Mouse (Mus musculus): ENCODE data around the gene Pde4d. TPM values are rescaled to one million over a fixed set of nuclear protein-coding genes. Genes with fewer than 3 reads are reported as not detected.

Pde4d gene
- polyA plus RNA-seq, 1 experiment from 2014 or later = 20.5 TPM

DNA sequence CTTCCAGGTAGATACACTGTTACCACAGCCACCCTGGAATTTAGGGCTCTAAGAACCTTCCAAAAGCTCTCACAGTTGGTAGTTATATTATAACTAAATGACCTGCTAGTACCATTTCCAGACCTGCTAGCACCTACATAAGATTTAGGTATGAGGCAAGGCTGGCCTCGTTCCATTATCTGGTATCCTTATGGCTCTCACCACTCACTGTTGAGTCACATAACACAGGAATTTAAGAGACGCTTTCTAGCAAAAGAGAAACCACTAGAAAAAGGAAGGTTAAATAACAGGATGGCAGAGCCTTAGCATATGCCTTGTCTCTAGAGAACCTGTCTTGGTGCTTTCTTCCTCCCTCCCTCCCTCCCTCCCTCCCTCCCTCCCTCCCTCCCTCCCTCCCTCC lies 910.2 kb downstream of the Pde4d start:
- Histone ChIP-seq H3K4me1 (replicated peaks; ENCODE audit: control insufficient read depth, insufficient read depth, low read length) (no peaks in the 10 kb centered on the region), H3K4me3 (replicated peaks; ENCODE audit: low read length) (no peak overlapping the region), H3K27me3 (replicated peaks; ENCODE audit: control insufficient read depth, insufficient read depth, low read length) (no peaks in the 10 kb centered on the region), H3K36me3 (ENCODE audit: control insufficient read depth, insufficient read depth) (no peaks in the 10 kb centered on the region), H3K9me3 (ENCODE audit: control insufficient read depth, low read length) (no peaks in the 10 kb centered on the region), H3K9ac (replicated peaks; ENCODE audit: low read depth, low read length) (no peak overlapping the region), H3K4me2 (ENCODE audit: low read length) (no peak overlapping the region), H3K27ac (ENCODE audit: low read length) (no peak overlapping the region)
- no peak for ATAC-seq
- WGBS = 88% methylated on average over 2 of the region's 2 CpGs

DNA sequence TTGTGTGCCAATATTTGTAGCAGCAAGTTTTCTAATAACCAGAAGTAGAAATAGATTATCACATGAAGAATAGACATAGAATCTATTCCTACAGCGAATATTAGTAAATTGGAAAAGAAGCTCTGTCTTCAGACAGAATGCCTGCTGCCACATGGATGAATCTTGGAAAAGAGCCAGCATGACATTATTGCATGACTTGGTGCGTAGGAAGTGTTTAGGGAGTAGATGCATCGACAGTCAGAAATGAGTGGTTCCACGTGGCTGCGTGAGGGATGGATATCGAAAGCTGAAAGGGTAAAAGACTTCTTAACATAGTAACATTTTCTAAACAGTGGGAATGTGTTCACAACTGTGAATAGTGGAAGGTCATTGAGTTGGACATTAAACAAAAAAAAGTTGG lies 912.6 kb downstream of the Pde4d start:
- WGBS = 66% methylated on average over 6 of the region's 6 CpGs
- Histone ChIP-seq H3K4me2 (ENCODE audit: low read length) (no peak overlapping the region), H3K27me3 (replicated peaks; ENCODE audit: control insufficient read depth, insufficient read depth, low read length) (no peaks in the 10 kb centered on the region), H3K4me3 (replicated peaks; ENCODE audit: low read length) (no peak overlapping the region), H3K9ac (replicated peaks; ENCODE audit: low read depth, low read length) (no peak overlapping the region), H3K4me1 (replicated peaks; ENCODE audit: control insufficient read depth, insufficient read depth, low read length) (no peaks in the 10 kb centered on the region), H3K9me3 (ENCODE audit: control insufficient read depth, low read length) (no peaks in the 10 kb centered on the region), H3K36me3 (ENCODE audit: control insufficient read depth, insufficient read depth) (no peaks in the 10 kb centered on the region), H3K27ac (ENCODE audit: low read length) (no peak overlapping the region)
- no peak for ATAC-seq

DNA sequence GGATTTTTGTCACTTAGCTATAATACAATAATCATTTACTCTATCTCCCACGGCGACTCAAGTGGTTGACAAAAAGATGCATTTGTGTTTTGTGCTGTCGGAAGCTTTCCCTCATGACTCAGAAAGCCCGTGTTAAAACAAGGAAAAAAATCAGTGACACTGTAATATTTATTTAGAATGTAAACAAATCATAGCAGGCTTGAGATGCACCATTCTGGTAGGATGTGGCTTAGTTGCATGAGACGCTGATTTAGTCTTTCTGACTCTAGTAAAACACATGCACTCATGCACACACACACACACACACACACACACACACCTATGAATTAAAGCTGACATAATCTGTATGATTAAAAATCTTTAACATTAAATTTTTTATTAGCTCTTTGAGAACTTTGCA lies 924.7 kb downstream of the Pde4d start:
- no peak for ATAC-seq

DNA sequence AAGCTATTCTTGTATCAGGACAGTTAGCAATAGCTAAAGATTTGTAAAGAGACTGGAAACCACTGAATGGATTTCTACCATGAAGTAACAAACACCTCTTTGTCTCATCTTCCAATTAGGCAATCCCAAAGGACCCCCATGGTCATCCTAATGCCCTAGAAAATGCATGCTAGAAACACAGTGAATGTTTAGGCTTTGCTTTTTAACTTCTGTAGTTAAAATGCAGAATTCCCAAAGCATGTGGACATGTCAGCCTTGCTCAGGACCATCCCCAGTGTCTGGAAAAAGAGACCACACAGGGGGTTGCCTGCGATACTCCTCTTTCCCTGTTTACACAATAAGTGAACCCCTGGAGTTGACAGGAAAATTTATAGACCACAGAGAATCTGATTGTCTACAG lies 926.9 kb downstream of the Pde4d start:
- 51% methylated on average over 1 of the region's 1 CpGs for WGBS
- Histone ChIP-seq H3K9ac (replicated peaks; ENCODE audit: low read depth, low read length) (no peak overlapping the region), H3K4me2 (ENCODE audit: low read length) (no peak overlapping the region), H3K27me3 (replicated peaks; ENCODE audit: control insufficient read depth, insufficient read depth, low read length) (no peaks in the 10 kb centered on the region), H3K9me3 (ENCODE audit: control insufficient read depth, low read length) (no peaks in the 10 kb centered on the region), H3K27ac (ENCODE audit: low read length) (no peak overlapping the region), H3K36me3 (ENCODE audit: control insufficient read depth, insufficient read depth) (no peaks in the 10 kb centered on the region), H3K4me3 (replicated peaks; ENCODE audit: low read length) (no peak overlapping the region), H3K4me1 (replicated peaks; ENCODE audit: control insufficient read depth, insufficient read depth, low read length) (no peaks in the 10 kb centered on the region)
- no peak for ATAC-seq

More for the DNA sequence above, 924.7 kb downstream of the Pde4d start:
- no peaks in the 10 kb centered on the region for H3K9me3 ChIP-seq (ENCODE audit: control insufficient read depth, low read length)
- no peaks in the 10 kb centered on the region for H3K27me3 ChIP-seq (replicated peaks; ENCODE audit: control insufficient read depth, insufficient read depth, low read length)
- no peaks in the 10 kb centered on the region for H3K4me1 ChIP-seq (replicated peaks; ENCODE audit: control insufficient read depth, insufficient read depth, low read length)
- no peak overlapping the region for H3K9ac ChIP-seq (replicated peaks; ENCODE audit: low read depth, low read length)
- H3K27ac ChIP-seq (ENCODE audit: low read length) = no peak overlapping the region
- no peaks in the 10 kb centered on the region for H3K36me3 ChIP-seq (ENCODE audit: control insufficient read depth, insufficient read depth)
- 76% methylated on average over 5 of the region's 5 CpGs for WGBS
- no peak overlapping the region for H3K4me2 ChIP-seq (ENCODE audit: low read length)
- no peak overlapping the region for H3K4me3 ChIP-seq (replicated peaks; ENCODE audit: low read length)

DNA sequence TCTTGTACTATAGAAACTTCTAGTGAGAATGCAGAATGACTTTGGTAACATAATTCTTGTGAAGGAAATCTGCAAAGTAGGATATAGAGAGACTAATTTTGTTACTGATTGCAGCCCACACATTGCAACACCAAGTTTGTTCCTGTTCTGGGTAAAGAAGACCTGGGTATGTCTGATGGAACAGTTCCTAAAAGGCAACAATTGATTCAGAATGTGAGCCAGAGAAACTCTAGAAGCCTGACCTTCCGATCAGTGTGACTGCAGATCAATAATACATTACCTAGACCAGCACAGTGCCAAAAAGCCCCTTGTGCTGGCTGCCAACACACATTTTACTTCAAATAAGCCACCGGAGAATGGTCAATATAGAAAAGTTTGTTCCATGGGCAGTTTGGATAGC lies 930.4 kb downstream of the Pde4d start:
- H3K4me1 ChIP-seq (replicated peaks; ENCODE audit: control insufficient read depth, insufficient read depth, low read length) = no peaks in the 10 kb centered on the region
- no peak overlapping the region for H3K4me2 ChIP-seq (ENCODE audit: low read length)
- H3K4me3 ChIP-seq (replicated peaks; ENCODE audit: low read length) = no peak overlapping the region
- no peak overlapping the region for H3K27ac ChIP-seq (ENCODE audit: low read length)
- H3K9me3 ChIP-seq (ENCODE audit: control insufficient read depth, low read length) = no peaks in the 10 kb centered on the region
- 92% methylated on average over 2 of the region's 2 CpGs for WGBS
- H3K36me3 ChIP-seq (ENCODE audit: control insufficient read depth, insufficient read depth) = no peaks in the 10 kb centered on the region
- ATAC-seq = no peak
- H3K9ac ChIP-seq (replicated peaks; ENCODE audit: low read depth, low read length) = no peak overlapping the region
- no peaks in the 10 kb centered on the region for H3K27me3 ChIP-seq (replicated peaks; ENCODE audit: control insufficient read depth, insufficient read depth, low read length)

DNA sequence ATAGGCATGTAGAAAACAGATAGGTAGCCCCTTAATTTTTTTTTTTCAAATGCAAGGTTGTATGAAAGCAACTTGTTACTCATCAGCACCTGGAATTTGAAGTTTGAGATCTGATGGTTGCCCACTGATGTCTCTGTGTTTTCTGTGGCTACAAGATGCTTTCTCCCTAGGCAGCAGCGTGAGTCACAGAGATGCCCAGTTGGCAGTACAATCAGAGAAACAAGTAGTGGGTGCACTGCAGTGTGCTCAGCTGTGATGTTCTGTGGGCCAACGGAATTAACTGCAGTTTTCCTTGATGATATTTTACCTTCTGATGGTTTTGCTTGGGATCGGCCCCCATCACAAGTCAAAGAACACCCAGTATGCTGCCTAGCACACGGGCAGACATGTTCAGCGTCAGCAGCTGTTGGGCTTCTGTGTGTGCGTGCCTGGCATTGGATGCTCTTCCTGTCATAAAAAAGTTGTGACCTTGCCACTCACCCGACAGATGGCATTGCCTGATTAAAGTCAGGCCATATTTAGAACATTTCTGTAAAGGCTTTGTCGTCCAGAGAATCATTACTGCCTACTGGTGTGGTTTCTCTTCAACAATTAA lies 939.0 kb downstream of the Pde4d start:
- no peak for ATAC-seq
- H3K27ac ChIP-seq (ENCODE audit: low read length) = no peak overlapping the region
- H3K4me3 ChIP-seq (replicated peaks; ENCODE audit: low read length) = no peak overlapping the region
- 76% methylated on average over 8 of the region's 8 CpGs for WGBS
- no peaks in the 10 kb centered on the region for H3K4me1 ChIP-seq (replicated peaks; ENCODE audit: control insufficient read depth, insufficient read depth, low read length)
- no peaks in the 10 kb centered on the region for H3K27me3 ChIP-seq (replicated peaks; ENCODE audit: control insufficient read depth, insufficient read depth, low read length)
- no peaks in the 10 kb centered on the region for H3K9me3 ChIP-seq (ENCODE audit: control insufficient read depth, low read length)
- no peak overlapping the region for H3K4me2 ChIP-seq (ENCODE audit: low read length)
- no peaks in the 10 kb centered on the region for H3K36me3 ChIP-seq (ENCODE audit: control insufficient read depth, insufficient read depth)
- no peak overlapping the region for H3K9ac ChIP-seq (replicated peaks; ENCODE audit: low read depth, low read length)

DNA sequence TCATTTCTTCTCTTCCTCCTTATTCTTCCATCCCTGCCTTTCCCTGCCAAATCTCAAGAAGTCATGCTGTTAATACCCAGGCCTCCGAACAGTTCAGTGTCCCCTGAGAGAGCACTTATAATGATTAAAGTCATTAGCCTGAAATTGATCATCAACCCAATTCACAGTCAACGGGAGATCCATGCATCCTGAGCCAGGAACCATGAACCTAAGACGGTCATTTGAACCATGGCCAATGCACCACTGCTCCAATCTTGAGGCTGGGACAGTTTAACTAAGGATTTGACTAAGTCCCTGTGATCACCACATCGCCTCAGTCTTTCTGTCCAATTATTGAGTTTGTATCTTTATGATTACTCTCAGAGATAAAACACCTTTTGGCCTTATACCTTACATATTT lies 952.6 kb downstream of the Pde4d start:
- no peaks in the 10 kb centered on the region for H3K36me3 ChIP-seq (ENCODE audit: control insufficient read depth, insufficient read depth)
- H3K9me3 ChIP-seq (ENCODE audit: control insufficient read depth, low read length) = no peaks in the 10 kb centered on the region
- WGBS = 77% methylated on average over 4 of the region's 4 CpGs
- H3K4me2 ChIP-seq (ENCODE audit: low read length) = no peak overlapping the region
- no peak overlapping the region for H3K27ac ChIP-seq (ENCODE audit: low read length)
- no peaks in the 10 kb centered on the region for H3K27me3 ChIP-seq (replicated peaks; ENCODE audit: control insufficient read depth, insufficient read depth, low read length)
- no peak for ATAC-seq
- H3K4me3 ChIP-seq (replicated peaks; ENCODE audit: low read length) = no peak overlapping the region
- no peak overlapping the region for H3K9ac ChIP-seq (replicated peaks; ENCODE audit: low read depth, low read length)
- no peaks in the 10 kb centered on the region for H3K4me1 ChIP-seq (replicated peaks; ENCODE audit: control insufficient read depth, insufficient read depth, low read length)

DNA sequence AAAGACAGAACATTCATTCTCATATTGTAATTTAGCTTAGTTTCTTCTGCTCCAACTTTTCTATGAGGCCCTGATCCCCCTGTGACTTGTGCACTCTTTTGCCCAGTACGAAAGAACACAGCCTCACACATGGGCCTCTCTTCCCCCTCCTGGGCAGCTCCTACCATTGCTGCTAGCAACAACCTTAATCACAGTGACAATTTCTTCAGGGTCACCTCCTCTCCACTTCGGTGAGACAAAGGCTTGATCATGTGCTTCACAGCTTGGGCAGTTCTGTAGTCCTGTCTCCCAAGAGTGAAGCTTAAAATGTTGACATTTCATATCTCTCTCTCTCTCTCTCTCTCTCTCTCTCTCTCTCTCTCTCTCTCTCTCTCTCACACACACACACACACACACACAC lies 953.2 kb downstream of the Pde4d start:
- H3K27me3 ChIP-seq (replicated peaks; ENCODE audit: control insufficient read depth, insufficient read depth, low read length) = no peaks in the 10 kb centered on the region
- H3K36me3 ChIP-seq (ENCODE audit: control insufficient read depth, insufficient read depth) = no peaks in the 10 kb centered on the region
- no peak overlapping the region for H3K4me2 ChIP-seq (ENCODE audit: low read length)
- WGBS = 41% methylated on average over 2 of the region's 2 CpGs
- no peak for ATAC-seq
- H3K27ac ChIP-seq (ENCODE audit: low read length) = no peak overlapping the region
- H3K4me1 ChIP-seq (replicated peaks; ENCODE audit: control insufficient read depth, insufficient read depth, low read length) = no peaks in the 10 kb centered on the region
- no peaks in the 10 kb centered on the region for H3K9me3 ChIP-seq (ENCODE audit: control insufficient read depth, low read length)
- H3K9ac ChIP-seq (replicated peaks; ENCODE audit: low read depth, low read length) = no peak overlapping the region
- H3K4me3 ChIP-seq (replicated peaks; ENCODE audit: low read length) = no peak overlapping the region

DNA sequence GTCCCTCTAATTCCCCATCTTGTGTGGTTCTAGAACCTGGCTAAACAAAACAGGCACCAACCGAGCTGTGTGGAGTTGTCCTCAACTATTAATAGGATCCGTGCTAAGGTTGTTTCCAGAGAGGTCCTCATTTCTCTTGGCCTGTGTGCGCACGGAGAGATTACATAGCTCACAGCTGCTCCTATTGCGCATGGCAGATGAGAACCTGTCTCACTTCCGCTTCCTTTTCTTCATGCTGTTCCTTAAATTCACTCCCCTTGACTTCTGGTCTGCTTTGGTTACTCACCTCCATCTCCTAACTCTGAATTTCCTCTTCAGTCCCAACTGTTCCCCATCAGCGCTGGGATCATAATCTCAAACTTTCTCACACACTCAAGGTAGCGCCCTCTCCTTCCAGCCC lies 956.6 kb downstream of the Pde4d start:
- WGBS = 94% methylated on average over 8 of the region's 8 CpGs
- Histone ChIP-seq H3K9ac (replicated peaks; ENCODE audit: low read depth, low read length) (no peak overlapping the region), H3K4me2 (ENCODE audit: low read length) (no peak overlapping the region), H3K27me3 (replicated peaks; ENCODE audit: control insufficient read depth, insufficient read depth, low read length) (no peaks in the 10 kb centered on the region), H3K4me3 (replicated peaks; ENCODE audit: low read length) (no peak overlapping the region), H3K27ac (ENCODE audit: low read length) (no peak overlapping the region), H3K4me1 (replicated peaks; ENCODE audit: control insufficient read depth, insufficient read depth, low read length) (no peaks in the 10 kb centered on the region), H3K9me3 (ENCODE audit: control insufficient read depth, low read length) (no peaks in the 10 kb centered on the region), H3K36me3 (ENCODE audit: control insufficient read depth, insufficient read depth) (no peaks in the 10 kb centered on the region)
- no peak for ATAC-seq

DNA sequence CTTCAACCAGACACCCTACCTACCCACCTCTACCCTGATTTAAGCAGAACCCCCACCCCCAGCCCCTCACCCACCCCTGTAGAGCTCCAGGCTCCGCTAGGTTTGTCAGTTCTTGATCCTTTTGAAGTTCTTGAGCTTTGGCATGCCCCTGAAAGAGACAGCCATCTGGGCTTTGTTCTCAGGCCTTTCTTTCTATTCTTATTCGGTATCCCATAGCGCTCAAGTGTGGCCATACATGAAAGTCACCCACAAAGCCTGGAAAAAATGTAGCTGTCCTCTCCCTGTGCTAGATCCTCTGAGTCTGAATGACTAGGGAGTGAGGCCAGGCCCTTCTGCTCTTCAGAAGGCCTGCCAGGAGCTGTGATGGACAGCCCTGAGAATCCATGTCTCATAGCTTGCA lies 957.6 kb downstream of the Pde4d start:
- no peak for ATAC-seq
- WGBS = 55% methylated on average over 3 of the region's 3 CpGs
- H3K4me2 ChIP-seq (ENCODE audit: low read length) = no peak overlapping the region
- no peaks in the 10 kb centered on the region for H3K36me3 ChIP-seq (ENCODE audit: control insufficient read depth, insufficient read depth)
- H3K9me3 ChIP-seq (ENCODE audit: control insufficient read depth, low read length) = no peaks in the 10 kb centered on the region
- H3K27ac ChIP-seq (ENCODE audit: low read length) = no peak overlapping the region
- no peak overlapping the region for H3K9ac ChIP-seq (replicated peaks; ENCODE audit: low read depth, low read length)
- no peaks in the 10 kb centered on the region for H3K4me1 ChIP-seq (replicated peaks; ENCODE audit: control insufficient read depth, insufficient read depth, low read length)
- no peak overlapping the region for H3K4me3 ChIP-seq (replicated peaks; ENCODE audit: low read length)
- no peaks in the 10 kb centered on the region for H3K27me3 ChIP-seq (replicated peaks; ENCODE audit: control insufficient read depth, insufficient read depth, low read length)

Data from forebrain, embryonic 16.5 days (tissue).